Mouse (Mus musculus): ENCODE results near the gene Tmigd1. TPM values are rescaled to one million over a fixed set of nuclear protein-coding genes. Genes with fewer than 3 reads are reported as not detected.
A peak's percentile ranks its signal among the peaks of the same experiment; 100 is the strongest.

The Tmigd1 gene
- polyA plus RNA-seq, 1 experiment from 2014 or later, result 4.4 TPM

DNA sequence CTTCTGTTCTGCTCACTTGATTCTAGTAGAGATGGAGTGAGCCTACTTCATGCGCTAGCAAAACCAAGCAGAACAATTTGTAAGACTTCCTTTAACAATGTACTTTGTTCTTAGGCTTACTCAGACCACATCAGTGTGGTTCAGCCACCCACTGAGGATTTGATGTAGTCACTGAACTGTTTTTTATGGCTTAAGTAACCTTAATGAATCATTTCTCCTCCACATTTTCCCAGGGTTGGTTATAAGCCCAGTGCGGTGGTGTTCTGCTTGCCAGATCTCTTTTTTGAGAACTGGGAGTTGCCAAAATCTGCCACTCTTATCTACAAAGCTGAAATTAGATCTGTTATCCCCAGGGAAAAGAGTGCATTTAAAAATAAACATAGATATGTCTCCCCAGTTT, 51.6 kb downstream of the Tmigd1 start:
- in situ Hi-C loops (cut with MboI; ENCODE audit: low pct_unique_long_range_greater_than_20kb), result no loop called here
- CTCF ChIA-PET, result interaction anchor here (1.3 kb wide), 1 partner anchor 59 kb away, joined by 3 read pairs; no protein-coding TSS in a partner anchor
- H3K27me3 ChIP-seq, result no peaks in the 10 kb centered on the region
- POLR2A ChIA-PET, result no interaction called here
- DNase-seq (ENCODE audit: low read depth, low spot score) (peak; percentile 90), ATAC-seq (peak; percentile 78)
- no peak for TF ChIP-seq CTCF (IDR thresholded peaks at IDR 0.05)

DNA sequence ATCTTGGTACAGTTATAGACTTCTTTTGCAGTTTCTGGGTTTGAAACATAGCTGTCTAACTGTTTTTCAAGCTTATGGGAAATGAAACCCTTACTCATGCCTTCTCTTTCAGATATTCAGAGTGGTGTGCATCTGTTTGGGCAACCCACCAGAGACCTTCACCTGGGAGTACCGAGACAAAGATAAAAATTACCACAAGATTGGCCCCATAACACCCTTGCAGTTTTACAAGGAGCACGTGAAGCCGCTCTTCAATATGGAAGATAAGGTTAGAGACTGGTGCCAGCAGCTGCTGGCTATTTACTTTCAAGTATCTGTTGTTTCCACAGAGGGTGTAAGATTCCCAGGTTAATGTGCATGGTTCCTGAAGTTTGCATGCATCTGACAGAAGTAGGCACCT, 63.7 kb downstream of the Tmigd1 start:
- POLR2A ChIA-PET, result no interaction called here
- ATAC-seq, result no peak
- CTCF ChIA-PET, result interaction anchor here (1.6 kb wide), 1 partner anchor 22 kb away, joined by 4 read pairs; no protein-coding TSS in a partner anchor

More for the DNA sequence above, 63.7 kb downstream of the Tmigd1 start:
- no peak for TF ChIP-seq CTCF (IDR thresholded peaks at IDR 0.05)
- DNase-seq (ENCODE audit: low read depth, low spot score), result no peak
- in situ Hi-C loops (cut with MboI; ENCODE audit: low pct_unique_long_range_greater_than_20kb), result no loop called here
- no peaks in the 10 kb centered on the region for H3K27me3 ChIP-seq

Other genes starting within 250 kb of the Tmigd1 start
- gene Bhlha9, start 229.7 kb upstream of the Tmigd1 start, polyA plus RNA-seq (2021), result 0.15 TPM
- 0.05 TPM for gene Trarg1, start 222.4 kb upstream of the Tmigd1 start, polyA plus RNA-seq (2021)
- 49.7 TPM for gene Gosr1, start 138.6 kb upstream of the Tmigd1 start, polyA plus RNA-seq (2021)
- 125 TPM for gene Cpd, start 55.1 kb upstream of the Tmigd1 start, polyA plus RNA-seq (2021)
- 66.3 TPM for gene Blmh, start 22.6 kb downstream of the Tmigd1 start, polyA plus RNA-seq (2021)
- gene Slc6a4, start 96.4 kb downstream of the Tmigd1 start, polyA plus RNA-seq (2021), result 0.13 TPM
- gene Nsrp1, start 176.3 kb downstream of the Tmigd1 start, polyA plus RNA-seq (2021), result 33.8 TPM